Mouse (Mus musculus) layer of hippocampus, postnatal 14 days (tissue): ENCODE results near the gene Kit. TPM values are rescaled to one million over a fixed set of nuclear protein-coding genes. Genes with fewer than 3 reads are reported as not detected.
A peak's percentile ranks its signal among the peaks of the same experiment; 100 is the strongest.

Experiments
- DNase-seq, 2 experiments: peaks; one replicate each; pipeline ENCODE4 v3.0.0; 2021 to 2022; ENCODE audit warnings: low spot score in 2 of 2, mixed read lengths in 1 of 2
- total RNA-seq, 2 experiments: library from RNA; stranded (reverse); gene quantifications; 2 replicates each; pipeline ENCODE4 v1.2.3; 2021

Kit gene
- total RNA-seq, 2 experiments from 2014 or later = 75.9 to 81.3 TPM

- DNase-seq = no peak
These were observed 15.0 kb downstream of the Kit start for GRCm38 (mm10) chr5:75589552-75590346.

GRCm38 (mm10) chr5:75590961-75591360 lies 16.2 kb downstream of the Kit start:
- no peak for DNase-seq

GRCm38 (mm10) chr5:75591567-75591966 lies 16.9 kb downstream of the Kit start:
- DNase-seq = no peak

DNA sequence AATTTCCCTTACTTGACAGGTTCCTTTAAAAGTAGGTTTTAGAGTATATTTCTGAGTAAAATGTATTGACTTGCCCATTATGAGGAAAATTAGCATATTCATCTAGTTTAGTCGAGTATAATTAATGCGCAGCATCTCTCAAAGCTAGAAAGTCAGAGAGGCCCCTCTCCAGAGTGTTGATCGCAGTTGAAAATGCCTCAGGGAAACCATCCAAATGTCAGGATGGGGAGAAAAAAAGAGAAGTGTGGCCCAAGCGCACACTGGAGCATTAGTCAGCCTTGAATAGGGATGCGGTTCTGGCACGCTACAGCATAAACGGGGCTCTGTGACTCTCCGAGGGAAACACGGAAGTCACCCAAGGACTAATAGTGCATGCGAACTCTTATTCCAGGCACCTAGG lies 20.6 kb downstream of the Kit start:
- no peak for DNase-seq

DNA sequence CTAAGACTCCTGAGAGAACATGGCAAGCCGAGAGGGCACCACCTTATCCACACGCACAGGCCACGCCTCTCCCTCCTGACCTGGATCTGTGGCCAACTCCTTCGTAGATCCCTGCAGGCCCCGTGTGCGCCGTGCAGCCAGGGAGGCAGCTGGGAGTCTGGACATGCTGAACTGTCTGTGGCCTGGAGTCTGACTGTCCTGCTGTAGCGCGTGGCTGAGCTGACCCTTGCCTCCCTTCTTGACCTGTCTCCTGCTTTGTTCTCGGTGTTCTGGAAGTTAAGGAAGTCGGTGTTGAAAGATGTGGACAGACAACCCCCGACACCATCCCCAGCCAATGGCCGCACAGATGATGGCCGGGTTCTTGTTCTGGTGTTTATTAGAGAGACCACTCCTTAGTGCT lies 21.5 kb downstream of the Kit start:
- no peak for DNase-seq

DNA sequence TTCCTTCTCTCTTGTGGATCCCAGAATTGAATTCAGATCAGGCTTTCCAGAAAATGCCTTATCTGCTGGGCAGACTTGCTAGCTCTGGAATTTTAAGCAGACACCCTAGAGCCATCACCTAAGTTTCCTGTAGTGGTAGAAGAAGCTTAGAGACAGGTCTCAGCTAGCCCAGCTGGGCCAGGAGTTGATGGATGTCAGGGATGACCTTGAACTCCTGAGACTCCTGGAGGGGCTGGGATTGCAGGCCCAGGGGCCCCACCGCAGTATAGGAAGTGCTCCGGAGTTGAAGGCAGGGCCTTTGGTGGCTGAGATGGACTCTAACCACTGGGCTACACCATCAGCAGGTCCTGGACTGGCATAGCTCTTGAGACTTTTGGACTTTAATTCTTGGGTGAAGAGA lies 22.6 kb downstream of the Kit start:
- DNase-seq = no peak

- DNase-seq = no peak
These were observed 23.8 kb downstream of the Kit start for GRCm38 (mm10) chr5:75598491-75598890.

DNA sequence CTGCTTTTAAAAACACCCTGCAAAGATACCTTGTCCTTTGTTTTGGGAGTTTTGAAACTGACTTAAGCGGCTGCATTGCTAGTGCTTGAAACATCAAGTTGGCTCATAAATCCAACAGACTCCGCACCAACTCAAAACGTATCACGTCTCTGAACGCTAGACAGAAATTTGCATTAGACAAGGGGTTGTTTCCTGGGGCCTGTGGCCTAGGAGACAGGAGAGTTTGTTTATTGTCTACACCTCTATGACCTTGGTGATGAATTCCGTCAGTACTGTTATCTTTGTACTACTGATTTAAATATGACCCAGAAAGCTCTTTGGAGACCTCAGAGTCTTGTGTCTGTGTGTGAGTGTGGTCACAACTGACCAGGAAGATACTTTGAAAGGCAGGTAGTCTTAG lies 25.3 kb downstream of the Kit start:
- DNase-seq = no peak

GRCm38 (mm10) chr5:75604238-75604637 lies 29.5 kb downstream of the Kit start:
- no peak for DNase-seq

DNA sequence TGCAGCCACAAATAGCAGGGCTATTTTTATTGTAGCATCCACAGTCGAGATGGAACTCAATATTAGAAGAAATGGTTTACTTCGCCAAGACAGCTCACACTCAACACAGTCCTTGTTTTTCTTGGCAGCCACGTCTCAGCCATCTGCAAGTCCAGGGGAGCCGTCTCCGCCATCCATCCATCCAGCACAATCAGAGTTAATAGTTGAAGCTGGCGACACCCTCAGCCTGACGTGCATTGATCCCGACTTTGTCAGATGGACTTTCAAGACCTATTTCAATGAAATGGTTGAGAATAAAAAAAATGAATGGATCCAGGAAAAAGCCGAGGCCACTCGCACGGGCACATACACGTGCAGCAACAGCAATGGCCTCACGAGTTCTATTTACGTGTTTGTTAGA lies 32.2 kb downstream of the Kit start:
- no peak for DNase-seq

DNA sequence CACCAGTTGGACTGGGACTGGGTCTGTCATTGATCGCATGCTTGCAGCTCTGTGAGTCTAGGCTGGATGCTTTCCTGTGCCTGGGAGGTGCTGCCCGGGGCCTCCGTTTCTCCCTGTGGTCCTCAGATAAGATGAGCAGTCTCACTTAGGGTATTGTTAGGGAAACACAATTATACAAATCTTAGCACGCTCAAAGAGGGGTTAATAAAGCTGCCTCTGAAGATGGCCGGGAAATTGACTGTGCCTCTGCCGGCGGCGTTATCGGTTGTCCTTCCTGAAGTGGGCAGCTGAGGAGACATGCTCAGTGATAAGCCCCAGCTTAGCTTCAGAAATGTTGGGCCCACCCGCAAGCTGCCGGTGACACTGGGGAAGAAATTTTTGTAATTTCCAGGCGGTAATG lies 33.3 kb downstream of the Kit start:
- no peak for DNase-seq

DNA sequence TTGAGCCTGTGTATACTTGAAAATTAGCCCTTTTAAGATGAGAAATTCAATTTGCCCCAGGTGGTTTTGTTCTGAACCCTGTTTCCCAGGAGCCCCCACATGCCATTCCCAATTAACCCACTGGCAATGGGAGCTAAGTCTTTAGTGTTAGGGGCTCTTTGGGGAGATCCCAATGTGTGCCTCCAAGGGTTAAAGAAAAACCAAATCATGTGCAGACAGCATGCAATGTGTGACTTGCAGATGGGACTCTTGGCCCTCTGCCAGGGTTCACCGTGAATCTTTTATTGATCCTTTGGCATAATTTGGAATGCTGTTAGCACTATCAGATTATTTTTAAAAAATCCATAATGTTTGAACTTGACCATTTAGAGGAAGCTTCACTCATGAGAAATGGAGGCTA lies 37.7 kb downstream of the Kit start:
- peak; percentile 45 to 65 for DNase-seq

DNA sequence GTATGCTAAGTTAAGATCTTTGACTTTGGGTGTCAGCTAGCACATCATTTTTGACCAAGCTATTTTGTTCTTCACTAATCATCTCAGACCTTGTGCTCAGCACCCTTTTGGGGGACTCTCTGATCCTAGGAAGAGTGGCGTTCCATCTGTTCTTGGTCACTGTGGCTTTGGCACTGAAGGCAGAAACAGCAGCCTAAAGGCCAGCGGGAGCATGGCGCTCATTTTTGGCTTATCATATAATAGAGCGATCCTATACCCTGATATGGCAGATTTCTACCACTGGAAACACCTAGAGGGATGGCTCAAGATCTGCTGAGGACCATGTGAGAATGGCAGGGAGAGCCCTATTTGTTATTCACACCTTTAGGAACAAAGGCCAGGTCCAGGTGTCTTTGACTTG lies 38.2 kb downstream of the Kit start:
- no peak for DNase-seq

GRCm38 (mm10) chr5:75615000-75615571 lies 40.4 kb downstream of the Kit start:
- no peak for DNase-seq

DNA sequence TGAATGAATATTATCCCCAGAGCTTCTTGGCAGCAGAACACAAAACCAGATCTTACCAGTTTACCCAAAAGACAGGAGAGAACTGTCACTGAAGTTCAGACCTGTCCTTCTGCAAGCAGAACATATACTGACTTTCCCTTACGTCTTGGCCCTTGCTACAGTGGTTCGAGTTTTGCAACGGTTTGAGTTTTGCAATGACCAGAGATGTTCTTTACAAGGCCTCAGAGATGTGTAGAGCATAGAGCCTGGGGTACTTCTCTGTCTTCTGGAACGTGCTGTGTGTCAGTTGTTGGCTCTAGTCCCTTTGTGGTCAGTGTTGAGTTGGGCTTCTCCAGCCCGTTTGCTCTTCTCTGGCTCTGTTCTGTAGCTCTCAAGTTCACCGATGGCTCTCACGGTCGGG lies 40.9 kb downstream of the Kit start:
- no peak for DNase-seq

GRCm38 (mm10) chr5:75622401-75622800 lies 47.7 kb downstream of the Kit start:
- DNase-seq = no peak

DNA sequence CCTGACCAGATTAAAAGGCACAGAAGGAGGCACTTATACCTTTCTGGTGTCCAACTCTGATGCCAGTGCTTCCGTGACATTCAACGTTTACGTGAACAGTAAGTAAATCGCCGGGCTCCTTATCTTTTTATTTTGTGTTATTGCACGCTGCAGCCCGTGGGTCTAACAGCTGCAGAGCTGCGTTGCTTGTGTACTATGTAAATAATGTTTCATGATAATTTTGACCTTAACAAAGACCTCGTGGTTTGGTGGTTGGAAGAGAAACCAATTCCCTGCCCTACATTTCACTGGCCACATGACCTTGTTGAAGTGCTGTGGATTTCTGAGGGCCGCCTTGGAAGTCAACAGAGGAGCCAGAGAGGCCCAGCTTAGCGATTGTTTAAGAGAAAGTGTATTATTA lies 48.3 kb downstream of the Kit start:
- DNase-seq = no peak

GRCm38 (mm10) chr5:75623520-75623919 lies 48.8 kb downstream of the Kit start:
- DNase-seq = no peak

DNA sequence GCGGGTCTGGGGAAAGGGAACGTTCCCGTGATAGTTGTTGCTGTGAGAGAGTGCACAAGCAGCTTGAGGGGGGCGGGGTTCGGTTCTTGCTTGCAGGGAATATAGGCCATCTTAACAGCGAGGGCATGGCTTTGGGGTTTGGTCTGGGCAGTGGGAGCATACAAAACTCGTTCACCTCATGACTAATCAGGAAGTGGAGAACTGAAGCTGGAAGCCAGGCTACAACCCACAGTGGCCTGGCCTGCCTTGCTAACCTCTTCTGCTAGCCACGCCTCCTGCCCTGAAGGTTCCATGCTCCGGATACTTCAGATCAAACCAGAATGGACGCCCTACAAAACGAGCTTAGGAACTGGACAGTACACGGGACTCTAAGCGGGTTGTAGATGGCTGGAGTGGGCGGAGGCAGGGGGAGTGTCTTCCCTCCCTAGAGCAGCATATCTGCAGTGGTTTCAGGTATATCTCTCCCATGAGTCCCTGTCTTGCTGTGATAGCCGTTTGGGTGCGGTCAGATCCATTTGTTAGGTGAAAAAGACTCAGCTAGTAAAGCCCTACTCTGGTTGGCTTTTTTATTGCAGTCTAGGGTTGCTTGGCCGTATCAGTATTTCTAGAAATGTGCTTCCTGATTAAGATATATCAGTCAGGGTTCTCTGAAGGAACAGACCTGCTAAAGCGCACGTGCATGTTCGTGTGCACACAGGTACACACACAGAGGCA lies 49.4 kb downstream of the Kit start:
- no peak for DNase-seq

DNA sequence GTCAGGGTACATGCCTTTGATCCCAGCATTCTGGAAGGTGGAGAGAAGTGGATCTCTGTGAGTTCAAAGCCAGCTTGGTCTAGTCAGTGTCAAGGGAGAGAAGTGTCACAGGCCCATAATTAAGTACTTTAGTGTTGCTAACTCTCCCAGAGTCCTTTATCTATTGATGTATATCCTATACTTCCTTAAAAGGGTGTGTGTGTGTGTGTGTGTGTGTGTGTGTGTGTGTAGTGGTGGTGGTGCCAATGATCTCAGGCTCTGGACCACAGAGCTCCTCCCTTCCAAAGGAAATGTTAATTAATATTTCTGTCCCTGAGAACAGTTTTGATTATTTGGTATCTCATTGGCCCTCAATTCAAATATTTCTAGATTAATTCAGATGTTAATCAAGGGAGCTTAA lies 50.3 kb downstream of the Kit start:
- no peak for DNase-seq

GRCm38 (mm10) chr5:75626284-75626683 lies 51.6 kb downstream of the Kit start:
- no peak for DNase-seq

DNA sequence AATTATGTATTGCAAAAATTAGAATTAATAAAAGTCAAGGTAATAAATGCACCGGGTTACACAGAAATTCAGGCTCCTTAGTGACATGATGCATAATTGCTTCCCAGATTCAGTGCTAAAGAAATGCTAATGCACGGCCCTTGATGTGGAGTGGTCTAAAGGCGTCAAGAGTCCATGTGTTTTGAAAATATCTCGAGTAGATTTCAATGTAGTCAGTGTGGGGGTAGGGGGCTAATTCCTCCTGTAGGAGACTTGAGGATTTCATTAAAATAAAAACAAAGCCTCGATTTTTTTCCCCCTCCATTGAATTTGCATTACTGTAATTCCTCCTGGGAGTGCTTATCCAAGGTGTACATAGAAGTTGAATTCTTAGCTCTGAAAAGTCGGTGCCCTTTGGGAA lies 52.0 kb downstream of the Kit start:
- no peak for DNase-seq

- no peak for DNase-seq
These were observed 57.5 kb downstream of the Kit start for GRCm38 (mm10) chr5:75632257-75632656.
